Mouse (Mus musculus) brain, adult 10 weeks (tissue): Measurements from ENCODE around the gene Xpo4. TPM values are rescaled to one million over a fixed set of nuclear protein-coding genes. Genes with fewer than 3 reads are reported as not detected.

Experiments
- polyA plus RNA-seq: library from polyadenylated mRNA; stranded (reverse); fragments of 350-450 nt; fragmentation: Illumina TruSeq; extraction: RNeasy Lipid Tissue Mini Kit (QIAGEN cat#74804); gene quantifications from one replicate; pipeline ENCODE4 v1.2.3, GENCODE M21; 2015; ENCODE audit warnings: low read depth, low replicate concordance

Xpo4 gene
- 6.1 TPM for polyA plus RNA-seq

DNA sequence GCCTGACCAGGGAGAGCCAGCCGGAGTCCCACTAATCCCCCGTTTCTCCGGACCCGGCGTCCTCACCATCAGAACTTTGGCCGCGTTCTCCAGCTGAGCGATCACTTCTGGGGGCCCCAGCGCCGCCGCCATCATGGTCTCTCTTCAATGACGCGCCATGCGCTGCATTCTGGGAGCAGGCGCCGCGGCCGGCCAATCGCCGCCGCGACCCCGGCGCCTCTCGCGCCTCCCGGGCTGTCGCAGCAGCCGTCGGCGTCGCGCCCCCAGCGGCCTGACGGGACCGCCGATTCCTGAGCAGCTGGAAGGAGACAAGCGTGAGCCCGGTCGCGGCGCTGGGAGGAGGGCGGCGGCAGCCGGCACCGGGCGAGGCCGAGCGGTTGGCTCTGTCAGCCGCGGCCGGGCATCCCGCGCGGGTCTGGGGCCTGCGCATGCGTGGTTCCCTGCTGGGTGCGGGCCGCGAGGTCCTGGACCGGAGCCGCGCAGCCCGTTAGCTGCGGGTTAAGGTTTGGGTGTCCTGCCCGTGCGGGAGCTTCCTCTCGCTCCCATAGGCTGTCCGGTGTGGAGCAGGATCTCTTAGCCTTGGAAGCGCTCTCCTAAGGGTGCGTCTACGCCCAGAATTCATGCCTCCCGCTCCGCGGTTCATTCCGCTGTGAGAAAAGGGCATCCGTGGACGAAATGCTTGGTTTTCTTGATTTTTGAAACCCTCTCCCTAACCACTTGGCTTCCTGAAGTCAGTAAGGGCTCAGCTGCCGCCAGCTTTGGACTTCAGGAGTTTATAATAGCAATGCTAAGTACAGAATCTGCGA, at the start of gene Xpo4:
Gene Xpo4, minus strand, starts transcription at position 609 of the 806 bp plus-strand sequence.

DNA sequence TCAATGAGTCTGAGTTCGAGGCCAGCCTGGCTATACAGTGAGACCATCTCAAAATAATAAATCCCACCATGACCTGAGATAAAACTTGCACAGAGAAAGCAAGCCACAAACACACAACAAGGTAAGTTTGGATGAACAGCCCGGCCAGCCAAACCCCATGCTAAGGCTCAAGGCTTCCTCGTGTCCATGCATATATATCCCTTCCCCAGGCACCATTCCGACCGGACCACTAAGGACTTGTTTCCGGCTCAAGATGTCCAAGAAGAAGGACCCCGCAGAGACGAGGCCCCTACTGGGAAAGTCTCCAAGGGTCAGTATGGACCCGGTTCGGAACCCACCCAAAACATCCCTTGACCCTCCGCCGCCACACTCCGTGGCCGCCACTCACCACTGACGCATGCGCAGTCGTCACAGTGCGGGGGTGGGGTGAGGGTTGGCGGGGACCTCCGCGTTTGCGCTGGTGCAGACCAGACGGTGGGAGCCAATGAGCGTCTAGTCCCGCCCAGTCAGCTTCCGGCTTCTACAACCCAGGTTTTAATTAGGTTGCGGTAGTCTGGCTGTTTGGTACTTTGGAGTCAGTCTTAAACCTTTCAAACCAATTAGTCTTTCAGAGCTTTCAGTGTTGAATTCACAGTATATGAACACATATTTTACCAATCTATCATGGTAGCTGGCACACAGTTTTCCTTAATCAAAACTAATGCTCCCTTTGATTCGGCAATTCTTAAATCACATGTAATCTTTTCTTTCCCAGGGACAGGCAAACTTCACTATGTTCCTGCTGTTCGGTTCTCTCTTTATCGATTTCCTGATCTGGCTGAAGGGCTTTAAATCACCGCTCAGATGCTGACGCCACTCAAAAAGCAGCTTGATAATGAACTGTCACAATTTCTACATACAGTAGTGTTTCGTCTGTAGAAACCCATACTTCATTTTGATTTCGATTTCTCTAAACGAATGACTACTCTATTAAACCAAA, 93.8 kb downstream of the Xpo4 start, which contains the start of gene Eef1akmt1:
Gene Eef1akmt1, minus strand, starts transcription at position 458 of the 979 bp plus-strand sequence.

Other genes with a start within 250 kb of the Xpo4 start
- gene Ift88, start 241.4 kb downstream of the Xpo4 start, polyA plus RNA-seq, result 21.8 TPM
- gene Il17d, start 140.7 kb downstream of the Xpo4 start, polyA plus RNA-seq, result 11.8 TPM
- 66.6 TPM for gene Eef1akmt1, start 93.8 kb downstream of the Xpo4 start, polyA plus RNA-seq
- gene Gm49361, start 80.7 kb upstream of the Xpo4 start, polyA plus RNA-seq, result not detected
- 13.8 TPM for gene Lats2, start 93.0 kb upstream of the Xpo4 start, polyA plus RNA-seq
- gene Sap18, start 132.8 kb upstream of the Xpo4 start, polyA plus RNA-seq, result 120 TPM
- 0.80 TPM for gene Ska3, start 160.8 kb upstream of the Xpo4 start, polyA plus RNA-seq
- 70.0 TPM for gene Mrpl57, start 160.8 kb upstream of the Xpo4 start, polyA plus RNA-seq
- 53.3 TPM for gene Zdhhc20, start 224.8 kb upstream of the Xpo4 start, polyA plus RNA-seq